Mouse (Mus musculus) C2C12 (cell line): ENCODE measurements around the gene Gm6096.

Experiments used
- CEBPB ChIP-seq: IDR thresholded peaks from one replicate; pipeline ENCODE4 v1.6.1; 2011; ENCODE audit warnings: low read depth, mild to moderate bottlenecking, control low read depth, moderate library complexity
- CTCF ChIP-seq: IDR thresholded peaks from one replicate; pipeline ENCODE4 v1.5.1; 2011; ENCODE audit not compliant: control insufficient read depth, insufficient read depth, insufficient read length
- MAX ChIP-seq: IDR thresholded peaks from one replicate; pipeline ENCODE4 v1.6.1; 2011; ENCODE audit warnings: mild to moderate bottlenecking, control low read depth
- MYOD1 ChIP-seq: IDR thresholded peaks from one replicate; pipeline ENCODE4 v1.6.1; 2011; ENCODE audit warnings: low read depth; ENCODE audit not compliant: control insufficient read depth, insufficient read length
- MYOG ChIP-seq: IDR thresholded peaks from one replicate; pipeline ENCODE4 v1.6.1; 2011; ENCODE audit not compliant: control insufficient read depth, insufficient read length; ENCODE audit errors: extremely low read depth
- USF1 ChIP-seq: IDR thresholded peaks from one replicate; pipeline ENCODE4 v1.6.1; 2011; ENCODE audit warnings: low read depth, mild to moderate bottlenecking, control low read depth, moderate library complexity

GRCm38 (mm10) chr7:34214644-34215043 is 36.2 kb upstream of the Gm6096 start:
- TF ChIP-seq CTCF, result no peak
- TF ChIP-seq MAX, result no peak
- no peak for TF ChIP-seq MYOG
- no peak for TF ChIP-seq USF1
- TF ChIP-seq MYOD1, result no peak
- TF ChIP-seq CEBPB, result no peak
